Mouse (Mus musculus): ENCODE results near the gene Cd300ld4. TPM values are rescaled to one million over a fixed set of nuclear protein-coding genes. Genes with fewer than 3 reads are reported as not detected.

Cd300ld4 gene
- total RNA-seq, 2 experiments from 2014 or later = not detected

GRCm38 (mm10) chr11:114981866-114982265 lies 44.9 kb downstream of the Cd300ld4 start:
- DNase-seq (ENCODE audit: low spot score in 2 of 2) = peak in 1 of 2 experiments; percentile 15
- intact Hi-C loops (cut with DNase I) = no loop called here

GRCm38 (mm10) chr11:114972726-114973125 lies 54.1 kb downstream of the Cd300ld4 start:
- no peak for DNase-seq (ENCODE audit: low spot score in 2 of 2)
- intact Hi-C loops (cut with DNase I) = no loop called here

Other genes with a start within 250 kb of the Cd300ld4 start
- 10 to 100 TPM; 29.1 to 35.8 TPM for gene Btbd17, start 231.1 kb downstream of the Cd300ld4 start, total RNA-seq (2021)
- not detected for gene Gpr142, start 228.1 kb downstream of the Cd300ld4 start, total RNA-seq (2021)
- 1 to 10 TPM; 4.7 to 8.0 TPM for gene Gprc5c, start 175.9 kb downstream of the Cd300ld4 start, total RNA-seq (2021)
- under 1 TPM; 0.42 to 0.61 TPM for gene Cd300a, start 137.0 kb downstream of the Cd300ld4 start, total RNA-seq (2021)
- not detected for gene Cd300lb, start 92.6 kb downstream of the Cd300ld4 start, total RNA-seq (2021)
- gene Cd300c, start 57.9 kb downstream of the Cd300ld4 start, total RNA-seq (2021) = not detected
- not detected for gene Cd300ld, start 37.1 kb downstream of the Cd300ld4 start, total RNA-seq (2021)
- 1 to 10 TPM; 3.5 to 4.3 TPM for gene Cd300c2, start 25.1 kb downstream of the Cd300ld4 start, total RNA-seq (2021)
- not detected for gene Cd300ld2, start 10.8 kb downstream of the Cd300ld4 start, total RNA-seq (2021)
- under 1 TPM; 0.72 to 0.75 TPM for gene Cd300ld5, start 10.8 kb upstream of the Cd300ld4 start, total RNA-seq (2021)
- gene Cd300ld3, start 21.4 kb upstream of the Cd300ld4 start, total RNA-seq (2021) = under 1 TPM; 0.72 to 0.75 TPM
- not detected for gene Cd300e, start 35.2 kb upstream of the Cd300ld4 start, total RNA-seq (2021)
- gene Rab37, start 64.4 kb upstream of the Cd300ld4 start, total RNA-seq (2021) = 1 to 10 TPM; 1.1 to 1.9 TPM
- under 1 TPM; 0.44 to 0.48 TPM for gene Cd300lf, start 107.0 kb upstream of the Cd300ld4 start, total RNA-seq (2021)
- gene Slc9a3r1, start 136.3 kb upstream of the Cd300ld4 start, total RNA-seq (2021) = 10 to 100 TPM; 76.4 to 82.8 TPM
- 10 to 100 TPM; 14.2 to 15.4 TPM for gene Tmem104, start 160.5 kb upstream of the Cd300ld4 start, total RNA-seq (2021)
- 10 to 100 TPM; 25.2 to 30.1 TPM for gene Nat9, start 160.8 kb upstream of the Cd300ld4 start, total RNA-seq (2021)
- 10 to 100 TPM; 38.6 to 42.5 TPM for gene Grin2c, start 240.2 kb upstream of the Cd300ld4 start, total RNA-seq (2021)

Data from left cerebral cortex, postnatal 36 days (tissue).